Comparison of ENCODE assay signal across 8 mouse cellular contexts in the genomic region with DNA sequence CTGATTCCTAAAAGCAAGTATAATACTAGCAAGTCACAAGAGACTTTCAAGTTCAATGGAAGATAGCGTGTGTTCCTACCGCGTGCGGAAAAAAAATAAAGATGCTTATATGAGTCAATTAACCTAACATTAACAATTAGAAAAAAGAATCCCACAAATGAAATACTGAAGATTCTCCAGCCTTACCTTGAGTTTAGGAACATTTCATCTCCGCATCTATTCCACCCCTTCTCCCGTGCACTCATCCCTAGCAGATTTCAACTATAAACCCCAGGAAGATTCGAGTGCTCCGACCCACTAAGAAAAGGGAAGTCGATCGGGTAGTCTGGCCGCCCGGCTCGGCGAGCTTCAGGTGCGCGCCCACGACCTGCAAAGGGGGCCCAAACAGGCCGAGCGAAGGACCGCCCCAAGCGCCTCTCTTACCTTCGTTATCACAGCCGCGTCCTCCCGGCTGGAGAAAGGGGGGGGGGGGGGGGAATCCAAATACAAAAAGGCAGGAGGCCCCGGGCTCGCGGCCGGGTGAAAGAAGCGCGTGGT. TPM values are rescaled to one million over a fixed set of nuclear protein-coding genes. Genes with fewer than 3 reads are reported as not detected.
DNase-seq lines count a peak whose midpoint lies in the region; ATAC-seq and TF ChIP-seq lines count a peak whose summit lies in the region.

No protein-coding gene starts in this region.

- H3K9me3 ChIP-seq in heart, embryonic 15.5 days (replicated peaks), result no peaks in the 10 kb centered on the region
- no peaks in the 10 kb centered on the region for H3K9me3 ChIP-seq in midbrain, embryonic 16.5 days (replicated peaks; ENCODE audit: control insufficient read depth, low read length, poor library complexity, severe bottlenecking)

- H3ac ChIP-seq in C2C12 (ENCODE audit: control insufficient read depth, insufficient read length, low read depth), result peak overlapping the region; percentile 91

- ATAC-seq in heart, embryonic 15.5 days (replicated peaks; ENCODE audit: insufficient number of reproducible peaks, insufficient read depth, low FRiP score, low read depth), result no peak; the same call in 1 of the 2 replicates
- no peak for ATAC-seq in midbrain, embryonic 16.5 days

- H3K4me1 ChIP-seq in heart, embryonic 15.5 days (replicated peaks), result peaks cover 6% of the 10 kb centered on the region
- peaks cover 14% of the 10 kb centered on the region for H3K4me1 ChIP-seq in midbrain, embryonic 16.5 days (ENCODE audit: control insufficient read depth, insufficient read depth, low read length)

- WGBS in heart, embryonic 15.5 days, result under 1% methylated on average over 28 of the region's 31 CpGs
- under 1% methylated on average over 23 of the region's 31 CpGs for WGBS in midbrain, embryonic 16.5 days

- peaks cover 51% of the 10 kb centered on the region for H3K79me2 ChIP-seq in C2C12 (ENCODE audit: control insufficient read depth, insufficient read depth)

- H3K79me3 ChIP-seq in C2C12 (ENCODE audit: low read depth), result peaks cover 22% of the 10 kb centered on the region

- no peaks in the 10 kb centered on the region for H3K36me3 ChIP-seq in C2C12 (ENCODE audit: control insufficient read depth, insufficient read depth)
- H3K36me3 ChIP-seq in heart, embryonic 15.5 days, result no peaks in the 10 kb centered on the region
- H3K36me3 ChIP-seq in midbrain, embryonic 16.5 days (ENCODE audit: control insufficient read depth, insufficient read depth, low read length), result no peaks in the 10 kb centered on the region

- no peaks in the 10 kb centered on the region for H3K27me3 ChIP-seq in C2C12 (ENCODE audit: control insufficient read depth, insufficient read depth, insufficient read length)
- no peaks in the 10 kb centered on the region for H3K27me3 ChIP-seq in heart, embryonic 15.5 days
- H3K27me3 ChIP-seq in midbrain, embryonic 16.5 days (ENCODE audit: control insufficient read depth, insufficient read depth, low read depth, low read length), result no peaks in the 10 kb centered on the region

- peak overlapping the region; percentile 82 for H3K4me3 ChIP-seq in C2C12 (ENCODE audit: insufficient read depth, poor library complexity, severe bottlenecking)
- H3K4me3 ChIP-seq in heart, embryonic 15.5 days, result peak overlapping the region; percentile 87
- peak overlapping the region; percentile 59 for H3K4me3 ChIP-seq in midbrain, embryonic 16.5 days (ENCODE audit: low read depth, low read length)

- H3K27ac ChIP-seq in heart, embryonic 15.5 days, result peak overlapping the region; percentile 91
- peak overlapping the region; percentile 89 for H3K27ac ChIP-seq in midbrain, embryonic 16.5 days (ENCODE audit: low read length)

- H3K4me2 ChIP-seq in heart, embryonic 15.5 days, result peak overlapping the region; percentile 75
- peak overlapping the region; percentile 86 for H3K4me2 ChIP-seq in midbrain, embryonic 16.5 days (ENCODE audit: low read length)

- DNase-seq in heart, adult 18-20 months, result peak; percentile 21 to 57
- DNase-seq in heart, postnatal 4 days, result no peak
- peak; percentile 39 for DNase-seq in c-Kit-positive CD71-positive TER-119-positive erythroid progenitor cells, embryonic 14.5 days (ENCODE audit: low spot score)
- DNase-seq in liver, result peak; percentile 72
- DNase-seq in thymus, postnatal 4 days, result peak; percentile 65

- peak overlapping the region; percentile 87 for H3K9ac ChIP-seq in heart, embryonic 15.5 days
- H3K9ac ChIP-seq in midbrain, embryonic 16.5 days (ENCODE audit: low read depth, low read length), result peak overlapping the region; percentile 90

- TF ChIP-seq CTCF in C2C12 (IDR thresholded peaks at IDR 0.05; ENCODE audit: control insufficient read depth, insufficient read depth, insufficient read length), result no peak

TF ChIP-seq in C2C12, 6 proteins besides CTCF, POLR2A, EP300 and RAD21:
- TF ChIP-seq MYOD1 (IDR thresholded peaks at IDR 0.05; ENCODE audit: control insufficient read depth, insufficient read length, low read depth) (no peak), MAX (IDR thresholded peaks at IDR 0.05) (no peak), CEBPB (IDR thresholded peaks at IDR 0.05; ENCODE audit: low read depth) (no peak), MYOG (IDR thresholded peaks at IDR 0.05; ENCODE audit: control insufficient read depth, extremely low read depth, insufficient read length) (no peak), FOSL1 (IDR thresholded peaks at IDR 0.05; ENCODE audit: insufficient read depth, low read length, poor library complexity, severe bottlenecking) (no peak), USF1 (IDR thresholded peaks at IDR 0.05; ENCODE audit: low read depth) (no peak)

RNA-seq across cellular contexts. Expression of gene Ptpn4, which starts 0.9 kb away (rescaled TPM):
- total RNA-seq in heart, adult 18-20 months (2021), result 10 to 100 TPM; 28.1 to 30.2 TPM
- 10 to 100 TPM; 25.3 to 26.9 TPM for total RNA-seq in heart, postnatal 4 days (2021)
- 1.0 TPM for polyA plus RNA-seq in C2C12 (2012; fragmentation: generic; extraction: Trizol)
- polyA plus RNA-seq in heart, embryonic 15.5 days (2015; fragmentation: Nextera tagmentation; extraction: Ambion mirVana), result 4.2 and 5.6 TPM in 2 replicates
- polyA plus RNA-seq in midbrain, embryonic 16.5 days (2015; fragmentation: Nextera tagmentation; extraction: Ambion mirVana), result 7.9 and 9.3 TPM in 2 replicates
